Mouse (Mus musculus): ENCODE data around the gene Nfyc. TPM values are rescaled to one million over a fixed set of nuclear protein-coding genes. Genes with fewer than 3 reads are reported as not detected.

The Nfyc gene
- total and polyA plus RNA-seq, 2 experiments from 2014 or later, result 69.4 to 144 TPM

DNA sequence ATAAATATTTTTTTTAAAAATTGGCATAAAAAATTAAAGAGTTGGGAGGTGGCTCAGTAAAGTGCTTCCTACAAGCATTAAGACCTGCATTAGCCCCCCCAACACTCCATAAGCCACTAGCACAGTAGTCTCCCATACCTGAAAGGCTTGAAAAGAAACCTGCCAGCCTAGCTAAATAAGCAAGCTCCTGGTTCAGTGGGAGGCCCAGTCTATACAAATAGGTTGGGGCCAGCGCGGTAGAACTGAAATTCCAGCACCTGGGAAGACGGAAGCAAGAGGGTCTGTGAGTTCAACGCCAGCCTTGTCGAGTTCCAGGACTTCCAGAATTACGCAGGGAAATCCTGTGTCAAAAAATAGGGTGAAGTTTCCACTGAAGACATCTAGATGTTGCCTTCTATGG is 5.0 kb downstream of the Nfyc start:
- H3K9me3 ChIP-seq (ENCODE audit: low read length), result no peaks in the 10 kb centered on the region
- 93% methylated on average over 6 of the region's 6 CpGs for WGBS
- TF ChIP-seq CTCF (IDR thresholded peaks at IDR 0.05; ENCODE audit: low read depth), result no peak
- ATAC-seq (no peak), DNase-seq (ENCODE audit: low spot score) (no peak)
- no peaks in the 10 kb centered on the region for H3K4me1 ChIP-seq (ENCODE audit: insufficient read depth, low read length)
- H3K4me3 ChIP-seq (ENCODE audit: low read length), result peak overlapping the region; percentile 55; the same call in 1 of the 2 replicates
- H3K27ac ChIP-seq, result peak overlapping the region; percentile 99
- H3K9ac ChIP-seq (replicated peaks; ENCODE audit: low read length), result no peak overlapping the region; the same call in 1 of the 2 replicates
- H3K4me2 ChIP-seq (ENCODE audit: low read depth, low read length), result peak overlapping the region; percentile 77
- no peaks in the 10 kb centered on the region for H3K36me3 ChIP-seq (ENCODE audit: insufficient read depth, low read length)
- no peaks in the 10 kb centered on the region for H3K27me3 ChIP-seq (ENCODE audit: insufficient read depth, low read length)

DNA sequence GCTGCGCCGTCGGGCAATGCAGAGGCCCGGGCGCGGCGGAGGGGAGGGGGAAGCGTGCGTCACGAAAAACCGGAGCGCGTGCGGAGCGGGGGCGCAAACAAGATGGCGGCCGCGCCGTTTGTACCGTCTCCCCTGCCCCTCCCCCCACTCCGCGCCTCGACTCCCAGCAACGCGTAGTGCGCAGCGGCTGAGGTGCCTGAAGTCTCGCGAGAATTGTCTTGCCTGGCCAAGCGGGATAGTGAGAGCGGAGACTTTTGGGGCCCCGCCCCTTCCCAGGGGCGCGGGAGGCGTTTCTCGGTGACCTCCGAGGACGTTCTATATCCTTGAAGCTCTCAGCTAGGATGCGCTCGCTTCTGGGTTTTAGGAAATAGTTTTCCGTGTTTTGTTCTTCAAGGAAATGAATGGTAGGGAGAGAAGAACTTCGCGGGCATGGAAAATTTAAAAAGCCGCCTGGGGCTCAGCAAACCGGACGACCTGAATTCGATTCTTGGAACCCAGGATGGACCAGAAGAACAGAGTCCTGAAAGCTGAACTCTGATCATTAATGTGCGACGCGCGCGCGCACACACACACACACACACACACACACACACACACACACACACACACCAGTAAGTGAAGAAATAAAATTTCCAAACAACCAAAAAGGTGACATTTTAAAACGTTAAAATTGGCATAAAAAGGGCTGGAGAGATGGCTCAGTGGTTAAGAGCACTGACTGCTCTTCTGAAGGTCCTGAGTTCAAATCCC is 5.6 kb downstream of the Nfyc start:
- Histone ChIP-seq H3K27ac (peak overlapping the region; percentile 99), H3K9me3 (ENCODE audit: low read length) (no peaks in the 10 kb centered on the region), H3K4me2 (ENCODE audit: low read depth, low read length) (peak overlapping the region; percentile 77), H3K9ac (replicated peaks; ENCODE audit: low read length) (peak overlapping the region; percentile 86), H3K4me3 (ENCODE audit: low read length) (peak overlapping the region; percentile 55), H3K4me1 (ENCODE audit: insufficient read depth, low read length) (no peaks in the 10 kb centered on the region), H3K36me3 (ENCODE audit: insufficient read depth, low read length) (no peaks in the 10 kb centered on the region), H3K27me3 (ENCODE audit: insufficient read depth, low read length) (no peaks in the 10 kb centered on the region)
- ATAC-seq (peak; percentile 97), DNase-seq (ENCODE audit: low spot score) (peak; percentile 100)
- under 1% methylated on average over 48 of the region's 55 CpGs for WGBS
- TF ChIP-seq CTCF (IDR thresholded peaks at IDR 0.05; ENCODE audit: low read depth), result no peak; the same call in 1 of the 2 replicates

DNA sequence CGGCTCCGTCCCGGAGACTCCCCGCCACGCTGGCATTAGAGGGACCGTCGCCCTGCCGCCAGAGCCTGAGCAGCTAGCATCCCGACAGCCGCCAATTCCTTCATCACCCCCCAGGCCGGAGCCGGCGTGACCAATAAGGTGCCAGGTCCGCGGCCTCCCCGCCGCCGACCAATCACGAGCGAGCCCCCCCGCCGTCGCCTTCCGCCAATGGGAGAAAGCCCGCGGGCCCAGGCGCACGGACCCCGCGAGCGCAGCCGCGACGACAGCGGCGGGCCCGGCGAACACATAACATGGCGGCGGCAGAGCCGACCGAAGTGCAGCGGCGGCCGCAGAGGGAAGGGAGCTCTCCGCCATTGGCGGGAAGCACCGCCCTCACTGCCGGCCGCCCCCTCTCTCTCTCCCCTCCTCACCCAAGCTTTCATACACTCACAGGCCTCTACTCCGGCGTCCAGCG is 6.2 kb downstream of the Nfyc start:
- Histone ChIP-seq H3K36me3 (ENCODE audit: insufficient read depth, low read length) (no peaks in the 10 kb centered on the region), H3K4me1 (ENCODE audit: insufficient read depth, low read length) (no peaks in the 10 kb centered on the region), H3K9me3 (ENCODE audit: low read length) (no peaks in the 10 kb centered on the region), H3K9ac (replicated peaks; ENCODE audit: low read length) (peak overlapping the region; percentile 86), H3K4me3 (ENCODE audit: low read length) (peak overlapping the region; percentile 55), H3K27ac (peak overlapping the region; percentile 99), H3K27me3 (ENCODE audit: insufficient read depth, low read length) (no peaks in the 10 kb centered on the region), H3K4me2 (ENCODE audit: low read depth, low read length) (peak overlapping the region; percentile 77)
- peak; percentile 94 for ATAC-seq
- no peak for TF ChIP-seq CTCF (IDR thresholded peaks at IDR 0.05; ENCODE audit: low read depth)
- 0% methylated on average over 46 of the region's 53 CpGs for WGBS
- peak; percentile 97 for DNase-seq (ENCODE audit: low spot score)

DNA sequence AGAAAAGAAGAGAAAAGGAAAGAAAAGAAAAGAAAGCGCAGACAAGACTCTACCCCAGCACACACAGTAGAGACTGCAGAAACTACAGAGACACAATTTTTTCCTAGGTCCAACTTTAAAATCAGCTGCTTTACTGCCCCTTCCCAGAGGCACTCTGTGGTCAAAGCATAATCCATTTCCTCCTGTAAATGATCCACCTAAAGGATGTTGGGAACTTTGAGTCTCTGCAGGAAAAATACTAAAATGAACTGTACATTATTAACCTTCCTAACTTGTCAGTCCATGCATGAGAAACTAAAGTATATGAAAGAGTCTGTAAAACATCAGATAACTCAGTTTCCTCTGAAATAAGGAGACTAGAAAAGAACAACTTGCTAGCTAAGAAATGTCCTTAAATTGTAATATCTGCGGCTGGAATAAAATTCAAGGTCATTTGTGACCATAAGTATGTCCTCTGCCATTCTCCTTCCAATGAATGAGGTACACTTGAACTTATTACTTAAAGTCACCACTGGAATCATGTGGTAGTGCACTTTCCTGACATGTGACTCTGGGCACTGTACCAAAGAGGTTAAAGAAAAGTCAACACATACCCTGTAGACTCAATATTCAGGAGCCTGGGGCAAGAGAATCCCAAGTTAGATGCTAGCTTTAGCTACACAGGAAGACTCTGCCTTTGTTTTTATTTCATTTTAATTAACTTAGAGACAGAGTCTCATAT is 9.0 kb downstream of the Nfyc start:
- Histone ChIP-seq H3K9ac (replicated peaks; ENCODE audit: low read length) (no peak overlapping the region), H3K9me3 (ENCODE audit: low read length) (no peaks in the 10 kb centered on the region), H3K27me3 (ENCODE audit: insufficient read depth, low read length) (no peaks in the 10 kb centered on the region), H3K36me3 (ENCODE audit: insufficient read depth, low read length) (no peaks in the 10 kb centered on the region), H3K4me1 (ENCODE audit: insufficient read depth, low read length) (no peaks in the 10 kb centered on the region), H3K4me3 (ENCODE audit: low read length) (no peak overlapping the region), H3K27ac (no peak overlapping the region), H3K4me2 (ENCODE audit: low read depth, low read length) (no peak overlapping the region)
- no peak for TF ChIP-seq CTCF (IDR thresholded peaks at IDR 0.05; ENCODE audit: low read depth)
- no peak for DNase-seq (ENCODE audit: low spot score)
- ATAC-seq, result no peak
- 94% methylated on average over 2 of the region's 2 CpGs for WGBS

DNA sequence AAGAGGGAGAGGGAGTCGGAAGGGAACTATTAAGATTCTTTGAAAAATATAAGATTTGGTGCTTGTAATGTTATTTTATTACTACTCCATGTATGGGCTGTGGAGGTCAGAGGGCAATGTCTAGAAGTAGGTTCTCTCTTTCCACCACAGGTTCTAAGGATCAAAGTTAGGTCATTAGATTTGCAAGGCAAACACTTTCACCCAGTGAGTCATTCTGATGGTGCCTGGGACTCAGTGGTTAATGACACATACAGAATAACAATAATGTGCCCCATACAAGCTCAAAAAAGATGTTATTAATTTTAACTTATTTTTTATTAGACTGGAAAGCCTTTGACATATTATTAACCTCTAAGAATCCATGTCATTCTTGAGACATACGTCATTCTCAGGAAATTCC is 11.5 kb downstream of the Nfyc start:
- Histone ChIP-seq H3K27ac (no peak overlapping the region), H3K4me1 (ENCODE audit: insufficient read depth, low read length) (no peaks in the 10 kb centered on the region; the same call in 1 of the 2 replicates), H3K9me3 (ENCODE audit: low read length) (no peaks in the 10 kb centered on the region), H3K9ac (replicated peaks; ENCODE audit: low read length) (no peak overlapping the region), H3K36me3 (ENCODE audit: insufficient read depth, low read length) (no peaks in the 10 kb centered on the region), H3K27me3 (ENCODE audit: insufficient read depth, low read length) (no peaks in the 10 kb centered on the region), H3K4me2 (ENCODE audit: low read depth, low read length) (no peak overlapping the region), H3K4me3 (ENCODE audit: low read length) (no peak overlapping the region)
- no peak for ATAC-seq
- no peak for DNase-seq (ENCODE audit: low spot score)
- TF ChIP-seq CTCF (IDR thresholded peaks at IDR 0.05; ENCODE audit: low read depth), result no peak
- 96% methylated on average over 2 of the region's 2 CpGs for WGBS

DNA sequence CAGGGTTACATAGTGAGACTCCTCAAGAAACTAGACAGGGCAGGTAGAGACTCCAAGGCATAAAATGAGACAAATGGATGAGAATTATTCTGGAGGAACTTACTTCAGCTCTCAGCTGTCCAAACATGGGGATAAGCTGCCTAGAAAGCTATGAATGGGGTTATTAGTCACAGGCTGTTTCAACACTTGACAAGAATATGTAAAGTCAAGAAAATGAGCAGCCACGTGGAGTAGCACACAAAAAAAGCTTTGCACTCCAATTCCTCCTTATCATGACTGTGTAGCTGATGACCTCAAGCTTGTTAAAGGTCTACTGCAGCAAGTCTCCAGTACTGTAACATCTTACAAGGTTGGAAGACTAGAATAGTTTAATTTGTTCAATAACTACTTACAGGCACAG is 12.1 kb downstream of the Nfyc start:
- Histone ChIP-seq H3K27ac (no peak overlapping the region), H3K9me3 (ENCODE audit: low read length) (no peaks in the 10 kb centered on the region), H3K4me3 (ENCODE audit: low read length) (no peak overlapping the region), H3K4me1 (ENCODE audit: insufficient read depth, low read length) (peaks cover 4% of the 10 kb centered on the region), H3K36me3 (ENCODE audit: insufficient read depth, low read length) (no peaks in the 10 kb centered on the region), H3K27me3 (ENCODE audit: insufficient read depth, low read length) (no peaks in the 10 kb centered on the region), H3K9ac (replicated peaks; ENCODE audit: low read length) (no peak overlapping the region), H3K4me2 (ENCODE audit: low read depth, low read length) (no peak overlapping the region)
- no peak for DNase-seq (ENCODE audit: low spot score)
- 63% methylated on average over 1 of the region's 1 CpGs for WGBS
- no peak for ATAC-seq
- no peak for TF ChIP-seq CTCF (IDR thresholded peaks at IDR 0.05; ENCODE audit: low read depth)

All from hindbrain, postnatal 0 days (tissue).